Mouse (Mus musculus) midbrain, embryonic 11.5 days (tissue): ENCODE measurements around the gene Cdiptos. TPM values are rescaled to one million over a fixed set of nuclear protein-coding genes. Genes with fewer than 3 reads are reported as not detected.

Experiments used
- ATAC-seq: fragments of 200-750 bp; cut with Nextera tagmentation; 2 replicates; pipeline ENCODE4 v1.8.0; 2017; ENCODE audit warnings: moderate TSS enrichment, moderate library complexity; ENCODE audit not compliant: low FRiP score
- DNase-seq: peaks from one replicate; pipeline ENCODE4 v3.0.0; 2015; ENCODE audit warnings: low spot score; ENCODE audit errors: missing footprints
- H3K27ac ChIP-seq: fragments of 300-500 bp; sonication (generic); 2 replicates; pipeline ENCODE4 v1.5.1; 2014; ENCODE audit warnings: low read depth, low read length
- H3K27me3 ChIP-seq: fragments of 300-500 bp; sonication (generic); 2 replicates; pipeline ENCODE4 v1.6.1; 2014; ENCODE audit warnings: mild to moderate bottlenecking, low read length, moderate library complexity, mixed read lengths; ENCODE audit not compliant: control insufficient read depth, insufficient read depth
- H3K36me3 ChIP-seq: fragments of 300-500 bp; sonication (generic); 2 replicates; pipeline ENCODE4 v1.6.1; 2014; ENCODE audit warnings: mild to moderate bottlenecking, low read length, moderate library complexity, mixed read lengths; ENCODE audit not compliant: control insufficient read depth, insufficient read depth
- H3K4me1 ChIP-seq: fragments of 300-500 bp; sonication (generic); 2 replicates; pipeline ENCODE4 v1.6.1; 2014; ENCODE audit warnings: low read length; ENCODE audit not compliant: control insufficient read depth, insufficient read depth
- H3K4me2 ChIP-seq: fragments of 300-500 bp; sonication (generic); 2 replicates; pipeline ENCODE4 v1.6.1; 2014; ENCODE audit warnings: mild to moderate bottlenecking, moderate library complexity
- H3K4me3 ChIP-seq: fragments of 300-500 bp; sonication (generic); 2 replicates; pipeline ENCODE4 v1.5.1; 2014; ENCODE audit warnings: low read depth, low read length
- H3K9ac ChIP-seq: fragments of 300-500 bp; sonication (generic); 2 replicates; pipeline ENCODE4 v1.6.1; 2014; ENCODE audit warnings: low read length
- H3K9me3 ChIP-seq: fragments of 300-500 bp; sonication (generic); 2 replicates; pipeline ENCODE4 v1.6.1; 2016; ENCODE audit warnings: low read length; ENCODE audit not compliant: control insufficient read depth
- WGBS: fragments of 180-500 bp; shearing (Covaris S2); extraction: QIAGEN DNeasy Blood & Tissue Kit; methylation state at CpG from one replicate; pipeline ENCODE4 v1.1.7; 2014; 5-methylcytosine and 5-hydroxymethylcytosine counted together
- polyA plus RNA-seq: library from polyadenylated mRNA; unstranded; fragments of >200 nt; fragmentation: Nextera tagmentation; extraction: Ambion mirVana; gene quantifications from 2 replicates; pipeline ENCODE4 v1.2.1, GENCODE M21; 2014

Cdiptos gene
- polyA plus RNA-seq, 1 experiment from 2014 or later = 1.3 TPM

DNA sequence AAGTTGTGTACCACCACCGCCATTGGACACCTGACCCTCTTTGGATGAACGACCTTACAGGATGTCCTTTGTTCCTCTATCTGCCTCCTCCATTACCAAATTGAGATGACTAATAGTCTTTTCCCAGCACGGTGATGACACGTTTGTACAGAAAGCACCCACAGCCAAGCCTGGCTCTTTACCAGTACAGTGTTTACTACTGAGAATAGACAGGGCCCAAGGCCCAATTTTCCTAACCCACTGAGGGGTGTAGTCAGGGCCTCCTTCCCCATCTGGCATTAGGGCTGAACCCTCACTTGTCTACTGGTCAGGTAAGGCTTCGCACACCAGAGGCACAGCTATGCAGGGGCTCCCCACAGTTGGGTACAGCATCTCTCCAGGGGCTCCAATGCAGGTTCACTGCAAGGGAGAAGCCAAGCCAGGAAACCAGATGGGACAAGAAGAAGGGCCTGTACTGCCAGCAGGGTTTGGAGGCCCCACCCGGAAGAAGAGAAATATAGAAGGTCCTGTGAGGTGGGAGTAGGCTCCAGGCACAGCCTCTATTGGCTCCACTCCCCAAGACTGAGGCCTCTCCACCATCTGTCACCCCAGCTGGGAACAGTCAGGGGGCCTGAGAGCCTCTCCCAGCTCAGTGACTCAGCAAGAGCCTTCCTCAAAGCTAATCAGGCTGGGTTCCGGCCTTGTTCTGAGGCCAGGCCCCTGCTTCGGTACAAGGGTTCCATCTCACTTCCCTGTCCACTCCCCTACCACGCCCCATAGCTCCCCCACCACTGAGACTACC, 32.5 kb upstream of the Cdiptos start:
- Histone ChIP-seq H3K4me1 (no peaks in the 10 kb centered on the region), H3K36me3 (no peaks in the 10 kb centered on the region), H3K9ac (no peak overlapping the region), H3K4me3 (no peak overlapping the region), H3K9me3 (no peaks in the 10 kb centered on the region), H3K4me2 (no peak overlapping the region), H3K27me3 (no peaks in the 10 kb centered on the region), H3K27ac (peak overlapping the region; percentile 56)
- ATAC-seq (peak; percentile 70), DNase-seq (no peak)
- 69% methylated on average over 9 of the region's 9 CpGs for WGBS

DNA sequence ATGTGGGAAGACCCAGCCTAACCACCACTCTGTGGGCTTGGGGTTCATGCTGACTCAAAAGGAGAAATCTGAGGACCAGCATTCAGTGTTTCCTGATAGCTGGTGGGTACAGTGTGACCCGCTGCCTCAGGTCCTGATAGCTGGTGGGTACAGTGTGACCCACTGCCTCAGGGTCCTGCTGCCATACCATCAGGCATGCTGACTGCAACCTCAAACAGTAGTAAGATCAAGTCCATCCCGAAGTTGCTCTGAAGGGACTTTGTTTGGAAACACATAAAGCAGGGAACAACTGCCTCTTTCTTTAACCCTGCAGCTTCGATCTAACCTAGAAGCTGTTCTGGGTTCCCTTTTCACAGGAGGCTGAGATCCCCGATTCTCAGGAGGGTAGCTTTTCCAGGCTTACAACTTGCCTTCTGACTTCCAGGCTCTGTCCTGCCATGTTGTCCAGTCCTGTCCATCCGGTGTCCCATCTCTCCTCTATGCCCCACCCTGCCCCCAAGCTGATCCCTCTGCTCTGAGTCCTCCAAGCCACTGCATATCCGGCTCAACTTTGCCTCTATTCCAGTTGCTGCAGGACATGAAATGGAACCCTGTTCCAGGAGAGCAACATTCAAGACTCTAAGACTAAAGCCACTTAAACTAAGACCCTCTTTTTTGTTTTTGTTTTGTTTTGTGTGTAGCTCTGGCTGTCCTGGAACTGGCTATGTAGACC, 31.6 kb upstream of the Cdiptos start:
- no peak for DNase-seq
- no peak overlapping the region for H3K27ac ChIP-seq
- H3K4me2 ChIP-seq = no peak overlapping the region
- no peaks in the 10 kb centered on the region for H3K4me1 ChIP-seq
- H3K27me3 ChIP-seq = no peaks in the 10 kb centered on the region
- H3K9ac ChIP-seq = no peak overlapping the region
- no peaks in the 10 kb centered on the region for H3K36me3 ChIP-seq
- no peaks in the 10 kb centered on the region for H3K9me3 ChIP-seq
- ATAC-seq = no peak
- no peak overlapping the region for H3K4me3 ChIP-seq
- WGBS = 83% methylated on average over 6 of the region's 6 CpGs

DNA sequence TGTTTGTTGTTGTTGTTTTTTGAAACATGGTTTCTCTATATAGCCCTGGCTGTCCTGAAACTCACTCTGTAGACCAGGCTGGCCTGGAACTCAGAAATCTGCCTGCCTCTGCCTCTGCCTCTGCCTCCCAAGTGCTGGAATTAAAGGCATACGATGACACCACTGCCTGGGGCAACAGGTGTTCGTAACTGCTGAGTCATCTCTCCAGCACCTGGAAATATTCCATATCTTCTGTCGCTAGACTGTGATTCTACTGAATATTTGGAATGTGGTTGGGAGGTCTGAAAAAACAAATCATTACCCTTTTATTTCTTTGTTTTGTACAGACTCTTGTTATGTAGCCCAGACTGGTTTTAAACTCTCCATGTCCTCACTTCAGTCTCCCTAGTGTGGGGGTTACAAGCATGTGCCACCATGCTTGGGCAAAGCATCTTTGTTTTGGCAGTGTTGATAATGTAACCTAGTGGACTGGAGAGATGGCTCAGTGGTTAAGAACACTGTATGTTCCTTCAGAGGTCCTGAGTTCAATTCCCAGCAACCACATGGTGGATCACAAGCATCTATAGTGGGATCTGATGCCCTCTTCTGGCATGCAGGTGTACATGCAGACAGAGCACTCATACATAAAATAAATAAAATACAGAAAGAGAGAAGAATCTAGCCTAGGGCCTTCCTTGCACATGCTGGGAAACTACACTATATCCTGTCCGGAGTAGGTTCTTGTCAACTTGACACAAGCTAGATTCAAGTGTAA, 28.4 kb upstream of the Cdiptos start:
- no peak overlapping the region for H3K4me2 ChIP-seq
- no peaks in the 10 kb centered on the region for H3K4me1 ChIP-seq
- 92% methylated on average over 4 of the region's 4 CpGs for WGBS
- H3K27me3 ChIP-seq = no peaks in the 10 kb centered on the region
- no peak overlapping the region for H3K9ac ChIP-seq
- H3K27ac ChIP-seq = no peak overlapping the region
- no peak overlapping the region for H3K4me3 ChIP-seq
- DNase-seq (no peak), ATAC-seq (no peak)
- no peaks in the 10 kb centered on the region for H3K36me3 ChIP-seq
- no peaks in the 10 kb centered on the region for H3K9me3 ChIP-seq

DNA sequence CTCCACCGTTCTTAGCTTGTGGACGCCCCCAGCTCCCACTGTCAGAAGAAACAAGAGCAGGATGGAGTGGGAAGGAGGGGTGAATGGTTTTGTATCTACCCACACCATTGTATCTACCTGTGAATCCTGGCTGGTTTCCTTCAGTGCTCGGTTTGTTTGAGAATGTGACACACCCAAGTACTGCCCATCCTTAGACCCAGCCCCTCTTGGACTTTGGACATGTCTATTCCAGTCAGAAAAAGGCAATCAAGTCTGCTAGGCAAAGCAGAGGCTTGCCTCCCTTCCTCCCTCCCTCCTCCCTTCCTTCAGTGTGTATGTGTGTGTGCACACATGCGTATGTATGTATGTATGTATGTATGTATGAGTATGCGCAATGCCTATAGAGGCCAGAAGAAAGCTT, 27.7 kb upstream of the Cdiptos start:
- H3K9me3 ChIP-seq = no peaks in the 10 kb centered on the region
- no peak overlapping the region for H3K27ac ChIP-seq
- no peaks in the 10 kb centered on the region for H3K36me3 ChIP-seq
- 88% methylated on average over 5 of the region's 5 CpGs for WGBS
- H3K9ac ChIP-seq = no peak overlapping the region
- DNase-seq (no peak), ATAC-seq (no peak)
- no peak overlapping the region for H3K4me2 ChIP-seq
- no peak overlapping the region for H3K4me3 ChIP-seq
- no peaks in the 10 kb centered on the region for H3K4me1 ChIP-seq
- H3K27me3 ChIP-seq = no peaks in the 10 kb centered on the region

DNA sequence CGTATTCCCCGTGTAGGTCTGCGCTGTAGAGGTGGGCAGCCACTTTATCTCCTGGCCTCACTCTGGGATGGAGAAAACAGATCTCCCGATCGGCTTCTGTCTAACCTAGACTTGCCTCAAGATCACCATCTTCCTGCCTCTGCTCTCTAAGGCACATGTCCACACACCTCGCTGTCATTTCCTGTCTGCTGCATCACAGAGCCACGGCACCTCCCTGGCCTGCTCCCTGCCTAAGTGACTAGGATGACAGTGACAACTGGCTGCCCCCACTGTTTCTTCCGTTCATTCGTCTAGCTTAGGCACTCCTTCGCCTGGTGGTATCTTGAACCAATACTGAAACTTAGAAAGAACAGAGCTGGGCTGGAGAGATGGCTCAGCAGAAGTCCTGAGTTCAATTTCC, 23.7 kb upstream of the Cdiptos start:
- WGBS = 85% methylated on average over 10 of the region's 10 CpGs
- H3K27ac ChIP-seq = no peak overlapping the region
- H3K4me2 ChIP-seq = no peak overlapping the region
- H3K4me1 ChIP-seq = no peaks in the 10 kb centered on the region
- no peaks in the 10 kb centered on the region; the same call in 1 of the 2 replicates for H3K9me3 ChIP-seq
- H3K9ac ChIP-seq = no peak overlapping the region
- ATAC-seq (no peak), DNase-seq (peak; percentile 70)
- no peaks in the 10 kb centered on the region for H3K27me3 ChIP-seq
- H3K4me3 ChIP-seq = no peak overlapping the region
- no peaks in the 10 kb centered on the region for H3K36me3 ChIP-seq

DNA sequence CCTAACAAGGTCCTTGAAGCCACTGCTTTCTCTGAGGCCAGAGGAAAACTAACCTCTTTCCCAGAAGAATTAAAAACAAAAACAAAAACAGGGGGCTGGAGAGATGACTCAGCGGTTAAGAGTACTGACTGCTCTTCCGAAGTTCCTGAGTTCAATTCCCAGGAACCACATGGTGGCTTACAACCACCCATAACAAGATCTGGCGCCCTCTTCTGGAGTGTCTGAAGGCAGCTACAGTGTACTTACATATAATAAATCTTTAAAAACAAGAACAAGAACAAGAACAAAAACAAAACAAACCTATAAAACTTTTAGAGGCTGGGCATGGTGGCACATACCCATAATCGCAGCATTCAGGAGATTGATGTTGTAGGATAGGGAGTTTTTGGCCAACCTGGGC, 20.6 kb upstream of the Cdiptos start:
- H3K9me3 ChIP-seq = no peaks in the 10 kb centered on the region; the same call in 1 of the 2 replicates
- H3K4me3 ChIP-seq = no peak overlapping the region
- H3K36me3 ChIP-seq = no peaks in the 10 kb centered on the region
- DNase-seq = no peak
- no peak overlapping the region for H3K4me2 ChIP-seq
- no peaks in the 10 kb centered on the region for H3K4me1 ChIP-seq
- no peak for ATAC-seq
- H3K27ac ChIP-seq = no peak overlapping the region
- 79% methylated on average over 4 of the region's 4 CpGs for WGBS
- H3K27me3 ChIP-seq = no peaks in the 10 kb centered on the region
- no peak overlapping the region for H3K9ac ChIP-seq

DNA sequence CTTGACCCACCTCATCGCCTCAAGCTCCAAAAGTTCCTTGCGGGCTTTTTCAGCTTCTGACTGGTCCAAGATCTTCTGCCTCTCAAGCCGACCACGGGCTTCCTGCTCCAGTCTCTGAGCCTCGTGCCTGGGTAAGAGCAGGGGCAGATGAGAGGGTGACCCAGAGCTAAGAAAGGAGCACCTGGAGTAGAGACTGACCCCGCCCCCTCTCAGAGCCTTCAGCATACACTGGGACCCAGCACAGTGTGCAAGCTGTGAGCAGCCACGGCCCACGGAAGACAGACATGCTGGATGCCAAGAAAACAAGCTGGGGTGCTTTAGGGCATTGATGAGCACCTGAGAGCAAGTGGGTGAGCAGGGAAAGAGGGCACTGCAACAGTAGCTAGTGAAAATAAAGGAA, 12.9 kb upstream of the Cdiptos start:
- Histone ChIP-seq H3K27ac (no peak overlapping the region), H3K4me2 (no peak overlapping the region), H3K36me3 (no peaks in the 10 kb centered on the region), H3K27me3 (no peaks in the 10 kb centered on the region), H3K4me1 (no peaks in the 10 kb centered on the region), H3K9me3 (no peaks in the 10 kb centered on the region), H3K4me3 (no peak overlapping the region), H3K9ac (no peak overlapping the region)
- ATAC-seq (no peak), DNase-seq (no peak)
- WGBS = 70% methylated on average over 8 of the region's 8 CpGs

DNA sequence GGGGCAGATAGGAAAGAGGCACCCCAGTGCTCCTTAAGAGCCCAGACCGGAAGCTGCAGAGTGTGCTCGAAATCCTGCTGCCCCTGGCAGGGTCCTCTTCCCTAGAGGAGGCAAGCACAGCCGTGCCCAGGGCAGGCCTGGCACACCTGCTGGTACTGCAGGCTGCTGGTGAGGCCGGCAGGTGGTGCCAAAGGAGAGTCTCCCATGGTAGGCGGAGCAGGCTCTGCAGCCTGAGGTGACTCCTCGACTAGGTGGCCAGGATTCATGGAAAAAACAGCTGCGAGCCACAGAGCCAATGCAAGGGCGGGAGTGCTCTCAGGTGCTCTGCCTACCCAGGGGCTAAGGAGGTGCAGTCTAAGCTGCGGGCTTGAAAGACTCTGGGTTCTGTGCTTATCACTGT, 10.4 kb upstream of the Cdiptos start:
- no peak overlapping the region for H3K4me3 ChIP-seq
- 51% methylated on average over 9 of the region's 9 CpGs for WGBS
- DNase-seq = no peak
- no peaks in the 10 kb centered on the region for H3K4me1 ChIP-seq
- H3K4me2 ChIP-seq = no peak overlapping the region
- H3K9ac ChIP-seq = no peak overlapping the region
- no peak overlapping the region for H3K27ac ChIP-seq
- H3K9me3 ChIP-seq = no peaks in the 10 kb centered on the region
- ATAC-seq = no peak
- H3K36me3 ChIP-seq = no peaks in the 10 kb centered on the region
- H3K27me3 ChIP-seq = no peaks in the 10 kb centered on the region
